Mouse (Mus musculus): ENCODE measurements around the gene Carmil1. TPM values are rescaled to one million over a fixed set of nuclear protein-coding genes. Genes with fewer than 3 reads are reported as not detected.
"Not testable (repeated sequence)": the region's sequence is repeated elsewhere in the genome, so short reads cannot be mapped to it uniquely, and the experiment has no call there.

Carmil1 gene
- polyA plus RNA-seq, 1 experiment: 2.6 TPM

- Histone ChIP-seq H3K4me2 (ENCODE audit: low read depth) (no peak overlapping the region), H3K36me3 (ENCODE audit: control insufficient read depth, insufficient read depth) (no peaks in the 10 kb centered on the region), H3ac (ENCODE audit: control insufficient read depth, insufficient read length) (no peak overlapping the region), H3K4me3 (no peak overlapping the region), H3K79me2 (ENCODE audit: control insufficient read depth, insufficient read depth) (no peaks in the 10 kb centered on the region), H3K27me3 (ENCODE audit: control insufficient read depth, insufficient read depth, insufficient read length) (no peaks in the 10 kb centered on the region)
- no peak for TF ChIP-seq USF1 (IDR thresholded peaks at IDR 0.05; ENCODE audit: low read depth)
- no peak for TF ChIP-seq POLR2A (IDR thresholded peaks at IDR 0.05; ENCODE audit: insufficient read length, low read depth)
- no peak for TF ChIP-seq REST (IDR thresholded peaks at IDR 0.05; ENCODE audit: insufficient read depth, insufficient read length)
- TF ChIP-seq TCF12 (IDR thresholded peaks at IDR 0.05; ENCODE audit: insufficient read depth, poor library complexity, severe bottlenecking): no peak
- TF ChIP-seq MYOD1 (IDR thresholded peaks at IDR 0.05; ENCODE audit: control insufficient read depth in 1 of 3, insufficient read length in 2 of 3, low read depth in 2 of 3): no peak
- no peak for TF ChIP-seq SRF (IDR thresholded peaks at IDR 0.05; ENCODE audit: control insufficient read depth, insufficient read length, low read depth)
Observed at GRCm38 (mm10) chr13:24108282-24108681, 172.3 kb downstream of the Carmil1 start.

GRCm38 (mm10) chr13:24107058-24107457 lies 173.5 kb downstream of the Carmil1 start:
- H3ac ChIP-seq (ENCODE audit: control insufficient read depth, insufficient read length): no peak overlapping the region
- no peaks in the 10 kb centered on the region for H3K27me3 ChIP-seq (ENCODE audit: control insufficient read depth, insufficient read depth, insufficient read length)
- H3K4me2 ChIP-seq (ENCODE audit: low read depth): no peak overlapping the region
- H3K79me2 ChIP-seq (ENCODE audit: control insufficient read depth, insufficient read depth): no peaks in the 10 kb centered on the region
- TF ChIP-seq MAX (IDR thresholded peaks at IDR 0.05; ENCODE audit: low read depth): no peak
- TF ChIP-seq SRF (IDR thresholded peaks at IDR 0.05; ENCODE audit: control insufficient read depth, insufficient read length, low read depth): no peak
- TF ChIP-seq TCF12 (IDR thresholded peaks at IDR 0.05; ENCODE audit: insufficient read depth, poor library complexity, severe bottlenecking): no peak
- H3K36me3 ChIP-seq (ENCODE audit: control insufficient read depth, insufficient read depth): no peaks in the 10 kb centered on the region
- no peak overlapping the region for H3K4me3 ChIP-seq

- Histone ChIP-seq H3K4me2 (ENCODE audit: low read depth) (no peak overlapping the region), H3K79me2 (ENCODE audit: control insufficient read depth, insufficient read depth) (no peaks in the 10 kb centered on the region), H3K27me3 (ENCODE audit: control insufficient read depth, insufficient read depth, insufficient read length) (no peaks in the 10 kb centered on the region), H3ac (ENCODE audit: control insufficient read depth, insufficient read length) (no peak overlapping the region), H3K36me3 (ENCODE audit: control insufficient read depth, insufficient read depth) (no peaks in the 10 kb centered on the region), H3K4me3 (no peak overlapping the region)
- TF ChIP-seq POLR2AphosphoS2 (IDR thresholded peaks at IDR 0.05; ENCODE audit: insufficient read length, low read depth): no peak
- no peak for TF ChIP-seq CEBPB (IDR thresholded peaks at IDR 0.05; ENCODE audit: insufficient read depth, poor library complexity, severe bottlenecking)
- no peak for TF ChIP-seq USF1 (IDR thresholded peaks at IDR 0.05; ENCODE audit: low read depth)
- TF ChIP-seq MYOG (IDR thresholded peaks at IDR 0.05; ENCODE audit: control insufficient read depth in 1 of 3, insufficient read depth in 1 of 3, insufficient read length in 2 of 3, low read depth in 2 of 3): no peak
- no peak for TF ChIP-seq REST (IDR thresholded peaks at IDR 0.05; ENCODE audit: insufficient read depth, insufficient read length)
- TF ChIP-seq POLR2A (IDR thresholded peaks at IDR 0.05; ENCODE audit: insufficient read length, low read depth): no peak
- no peak for TF ChIP-seq MAX (IDR thresholded peaks at IDR 0.05; ENCODE audit: low read depth)
- no peak for TF ChIP-seq MYOD1 (IDR thresholded peaks at IDR 0.05; ENCODE audit: control insufficient read depth in 1 of 3, insufficient read length in 2 of 3, low read depth in 2 of 3)
- TF ChIP-seq E2F4 (IDR thresholded peaks at IDR 0.05; ENCODE audit: insufficient read depth): no peak
- TF ChIP-seq TCF3 (IDR thresholded peaks at IDR 0.05; ENCODE audit: insufficient read length, low read depth): no peak
- TF ChIP-seq TCF12 (IDR thresholded peaks at IDR 0.05; ENCODE audit: insufficient read depth, poor library complexity, severe bottlenecking): no peak
- no peak for TF ChIP-seq SRF (IDR thresholded peaks at IDR 0.05; ENCODE audit: control insufficient read depth, insufficient read length, low read depth)
Observed at GRCm38 (mm10) chr13:24105838-24106237, 174.8 kb downstream of the Carmil1 start.

DNA sequence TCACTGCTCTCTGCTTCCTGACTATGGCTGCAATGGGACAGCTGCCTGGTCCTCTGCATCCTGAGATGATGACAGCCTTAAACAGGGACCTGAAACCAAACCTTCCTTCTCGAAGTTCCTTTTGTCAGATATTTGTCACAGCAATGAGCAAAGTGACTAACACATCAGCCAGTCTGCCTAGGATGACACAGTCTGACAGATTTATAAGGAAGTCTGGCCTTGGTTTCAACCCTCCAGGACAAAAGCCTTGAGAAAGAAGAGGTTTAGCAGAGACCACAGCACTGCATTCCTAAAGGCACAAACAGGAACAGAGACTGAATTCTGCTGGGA lies 175.3 kb downstream of the Carmil1 start:
- H3K4me3 ChIP-seq: no peak overlapping the region
- no peaks in the 10 kb centered on the region for H3K36me3 ChIP-seq (ENCODE audit: control insufficient read depth, insufficient read depth)
- no peak for TF ChIP-seq MYOG (IDR thresholded peaks at IDR 0.05; ENCODE audit: control insufficient read depth in 1 of 3, insufficient read depth in 1 of 3, insufficient read length in 2 of 3, low read depth in 2 of 3)
- no peak for TF ChIP-seq POLR2AphosphoS2 (IDR thresholded peaks at IDR 0.05; ENCODE audit: insufficient read length, low read depth)
- TF ChIP-seq POLR2A (IDR thresholded peaks at IDR 0.05; ENCODE audit: insufficient read length, low read depth): no peak
- TF ChIP-seq TCF3 (IDR thresholded peaks at IDR 0.05; ENCODE audit: insufficient read length, low read depth): no peak
- TF ChIP-seq E2F4 (IDR thresholded peaks at IDR 0.05; ENCODE audit: insufficient read depth): no peak
- no peak for TF ChIP-seq USF1 (IDR thresholded peaks at IDR 0.05; ENCODE audit: low read depth)
- no peak for TF ChIP-seq MAX (IDR thresholded peaks at IDR 0.05; ENCODE audit: low read depth)
- no peak for TF ChIP-seq TCF12 (IDR thresholded peaks at IDR 0.05; ENCODE audit: insufficient read depth, poor library complexity, severe bottlenecking)
- no peak for TF ChIP-seq SRF (IDR thresholded peaks at IDR 0.05; ENCODE audit: control insufficient read depth, insufficient read length, low read depth)
- TF ChIP-seq CEBPB (IDR thresholded peaks at IDR 0.05; ENCODE audit: insufficient read depth, poor library complexity, severe bottlenecking): no peak
- TF ChIP-seq REST (IDR thresholded peaks at IDR 0.05; ENCODE audit: insufficient read depth, insufficient read length): no peak
- no peak for TF ChIP-seq MYOD1 (IDR thresholded peaks at IDR 0.05; ENCODE audit: control insufficient read depth in 1 of 3, insufficient read length in 2 of 3, low read depth in 2 of 3)
- H3K27me3 ChIP-seq (ENCODE audit: control insufficient read depth, insufficient read depth, insufficient read length): no peaks in the 10 kb centered on the region
- H3K4me2 ChIP-seq (ENCODE audit: low read depth): no peak overlapping the region
- H3K79me2 ChIP-seq (ENCODE audit: control insufficient read depth, insufficient read depth): no peaks in the 10 kb centered on the region
- H3ac ChIP-seq (ENCODE audit: control insufficient read depth, insufficient read length): no peak overlapping the region

GRCm38 (mm10) chr13:24104611-24105339 lies 175.8 kb downstream of the Carmil1 start:
- not testable (repeated sequence) for H3K4me2 ChIP-seq (ENCODE audit: low read depth); H3K27me3 ChIP-seq (ENCODE audit: control insufficient read depth, insufficient read depth, insufficient read length); H3K4me3 ChIP-seq; H3K79me2 ChIP-seq (ENCODE audit: control insufficient read depth, insufficient read depth); H3K36me3 ChIP-seq (ENCODE audit: control insufficient read depth, insufficient read depth); H3ac ChIP-seq (ENCODE audit: control insufficient read depth, insufficient read length)

Measured in myocyte (in vitro differentiated cells).